Mouse (Mus musculus) telencephalon, adult 2 months (tissue): ENCODE data around the gene Sbpl.

Source experiments
- DNase-seq: peaks from one replicate; pipeline ENCODE4 v3.0.0-alpha.2; 2011; ENCODE audit warnings: low read depth, low spot score

Sbpl gene

GRCm38 (mm10) chr17:23955174-23955573, at the start of gene Sbpl:
Gene Sbpl (minus strand): TSS chr17:23955274.
- DNase-seq = no peak

- DNase-seq = no peak
Measured at GRCm38 (mm10) chr17:24004071-24004665, 49.1 kb upstream of the Sbpl start.

DNA sequence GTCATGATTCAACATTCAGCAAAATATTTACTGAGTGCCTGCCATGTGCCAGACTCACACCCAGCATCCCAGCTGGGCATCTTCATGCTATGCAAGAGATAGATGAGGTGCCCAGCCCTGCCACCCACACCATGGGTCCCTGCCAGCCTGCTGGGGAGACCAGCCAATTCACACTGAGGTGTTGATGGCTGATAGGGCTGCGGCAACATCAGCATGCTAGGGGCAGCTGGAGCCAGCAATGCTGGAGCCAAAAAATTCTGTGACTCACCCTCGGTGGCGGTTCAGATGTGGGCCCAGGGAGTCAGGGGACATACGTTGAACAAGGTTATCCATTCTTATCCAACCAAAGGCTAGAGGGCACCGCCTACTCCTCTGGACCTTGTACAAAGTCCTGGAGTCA, 45.3 kb upstream of the Sbpl start:
- DNase-seq = peak; percentile 62

DNA sequence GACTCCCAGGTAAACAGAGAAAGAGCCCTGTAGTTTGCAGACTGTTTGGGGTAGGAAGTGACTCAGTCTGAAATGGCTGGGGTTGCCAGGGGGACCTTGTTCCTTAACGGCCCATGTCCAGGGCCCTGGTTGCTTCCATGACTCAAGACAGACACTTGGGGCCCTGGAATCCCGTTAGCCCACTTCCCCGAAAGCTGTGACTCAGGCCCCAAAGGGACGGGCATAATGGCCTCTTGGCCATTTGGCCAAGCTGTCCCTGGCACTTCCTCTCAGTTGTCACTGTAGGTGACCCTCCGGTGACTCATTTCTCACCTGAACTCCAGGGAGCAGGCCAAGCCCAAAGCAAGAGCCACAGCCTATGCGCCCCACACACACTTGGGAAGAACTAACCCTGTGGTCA, 43.3 kb upstream of the Sbpl start:
- no peak for DNase-seq

DNA sequence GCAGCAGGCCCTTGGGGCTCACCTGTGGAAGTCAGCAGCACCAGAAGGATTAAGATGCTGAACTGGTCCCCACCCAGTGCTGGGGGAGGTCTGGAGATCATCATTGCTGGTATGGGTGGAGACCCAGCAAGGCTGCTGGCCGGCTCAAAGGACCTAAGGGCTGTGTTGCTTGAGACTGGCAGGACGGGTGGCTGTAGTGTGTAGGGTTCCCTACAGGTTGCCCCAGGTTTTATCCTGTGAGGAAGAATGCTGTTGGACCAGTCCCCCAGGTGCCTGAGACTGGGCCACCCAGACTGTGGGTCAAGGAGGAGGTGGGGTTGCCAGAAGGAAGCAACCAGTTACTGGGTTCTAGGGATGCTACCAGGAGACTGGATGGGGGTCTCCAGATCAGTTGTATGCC, 42.8 kb upstream of the Sbpl start, which contains the start of gene Prss22:
TSS of gene Prss22 (minus strand) at position 200 of the 400 bp plus-strand sequence.
- DNase-seq = no peak

DNA sequence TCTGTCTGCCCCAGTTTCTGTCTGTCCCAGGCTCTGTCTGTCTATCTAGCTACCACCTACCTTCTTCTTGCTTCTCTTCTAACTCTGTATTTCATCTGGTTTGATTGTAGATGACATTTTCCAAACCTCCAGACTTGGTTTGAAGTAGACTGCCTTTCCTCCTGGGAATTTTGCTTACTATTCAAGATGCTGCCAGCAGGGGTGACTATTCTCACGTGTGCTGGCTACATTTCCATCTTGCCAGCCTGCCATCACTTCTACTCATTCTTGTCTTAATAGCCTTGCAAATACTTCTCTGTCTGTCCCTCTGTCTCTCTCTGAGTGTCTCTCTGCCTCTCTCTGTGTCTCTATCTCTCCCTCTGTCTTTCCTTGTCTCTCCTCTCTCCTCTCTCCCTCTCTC, 40.3 kb upstream of the Sbpl start:
- no peak for DNase-seq

GRCm38 (mm10) chr17:23994667-23995066, 39.6 kb upstream of the Sbpl start:
- no peak for DNase-seq

DNA sequence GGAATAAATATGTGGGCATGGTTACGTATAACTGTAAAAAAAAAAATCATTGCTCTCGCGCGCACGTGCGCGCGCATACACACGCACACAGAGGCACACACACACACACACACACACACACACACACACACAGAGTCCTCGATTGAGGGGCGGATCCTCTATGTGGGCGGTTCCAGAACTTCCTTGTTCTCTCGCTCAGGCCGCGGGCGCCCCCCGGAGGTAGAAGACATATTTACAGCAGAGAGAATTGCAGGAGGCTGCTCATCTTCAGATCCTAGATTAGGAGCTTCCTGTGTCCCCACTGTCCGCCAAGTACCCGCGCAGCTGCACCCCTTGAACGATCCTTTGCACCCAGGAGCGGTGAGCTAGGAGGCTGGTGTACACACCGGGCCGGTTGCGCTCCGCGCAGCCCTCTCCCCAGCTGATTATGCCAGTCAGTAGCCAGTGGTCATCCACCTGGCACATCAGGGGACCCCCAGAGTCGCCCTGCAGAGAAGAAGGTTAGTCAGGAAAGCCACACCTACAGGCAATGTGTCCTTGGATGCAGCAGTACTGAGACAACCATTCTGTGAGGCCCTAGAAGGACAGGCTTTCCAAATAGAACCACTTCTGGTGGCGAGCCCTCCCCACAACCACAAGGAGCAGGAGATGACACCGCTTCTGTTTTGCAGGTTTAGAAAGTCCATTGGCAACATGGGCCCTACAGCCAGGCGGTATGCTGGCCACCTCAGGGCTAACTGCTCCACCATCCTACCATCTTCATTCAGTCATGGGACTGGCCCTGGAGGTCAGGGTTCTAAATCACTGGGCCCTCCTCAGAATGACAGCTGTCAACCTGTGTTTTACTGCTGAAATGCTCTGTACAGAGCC, 38.7 kb upstream of the Sbpl start:
- DNase-seq = peak; percentile 83

DNA sequence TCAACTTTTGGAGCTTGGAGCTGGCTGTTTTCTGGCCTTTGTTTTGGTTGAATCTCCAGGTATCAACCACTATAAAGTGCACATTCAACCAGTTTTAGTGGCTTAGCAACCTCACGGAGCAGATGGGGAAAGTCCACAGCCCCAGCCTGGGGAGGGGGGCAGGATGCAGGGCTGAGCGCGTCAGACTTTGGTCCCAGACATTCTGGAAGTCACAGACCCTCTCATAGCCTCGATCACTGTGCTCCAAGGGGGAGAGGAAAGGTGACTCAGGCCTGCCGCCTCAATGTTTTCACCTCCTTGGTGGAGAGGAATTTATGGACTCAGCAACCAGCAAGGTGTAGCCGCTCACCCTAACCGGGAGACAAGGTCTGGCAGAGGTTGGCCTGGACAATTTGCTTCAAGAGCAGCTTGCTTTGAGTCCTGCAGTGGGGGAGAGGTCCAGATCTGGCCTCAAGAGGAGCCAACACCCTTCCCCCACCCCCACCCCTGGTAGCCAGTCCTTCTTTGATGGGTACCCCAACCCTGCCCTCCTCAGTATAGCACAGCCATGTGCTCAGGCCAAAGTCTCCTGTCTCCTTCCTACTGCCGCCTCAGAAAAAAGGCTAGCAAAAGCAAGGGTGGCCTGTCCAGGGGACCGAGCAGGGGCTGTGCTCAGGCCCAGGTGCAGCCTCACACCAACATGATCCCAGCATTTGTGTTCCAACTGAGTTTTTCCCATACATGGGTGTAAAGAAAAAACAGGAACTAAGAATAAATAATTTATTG, 37.9 kb upstream of the Sbpl start:
- DNase-seq = no peak

DNA sequence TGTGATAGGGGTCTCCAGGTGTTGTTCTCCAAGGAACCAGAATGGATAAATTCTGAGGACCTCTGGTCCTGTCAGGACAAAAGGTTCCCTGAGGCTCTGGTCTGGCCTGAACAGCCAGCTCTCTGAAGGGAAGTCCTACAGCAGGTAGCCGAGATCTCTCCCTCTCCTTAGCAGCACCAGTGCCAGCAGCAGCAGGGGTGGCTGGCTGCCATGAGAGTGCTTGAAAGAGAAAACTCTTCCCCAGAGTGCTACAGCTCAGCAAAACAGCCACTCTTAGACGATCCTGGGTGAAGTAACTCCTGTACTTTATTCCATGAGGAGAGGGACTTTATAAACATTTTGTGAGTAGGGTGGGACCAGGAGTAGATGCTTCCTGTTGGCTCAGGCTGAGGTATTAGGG, 34.7 kb upstream of the Sbpl start:
- no peak for DNase-seq

GRCm38 (mm10) chr17:23984989-23985388, 29.9 kb upstream of the Sbpl start:
- no peak for DNase-seq

- no peak for DNase-seq
Measured at GRCm38 (mm10) chr17:23982912-23983311, 27.8 kb upstream of the Sbpl start.

DNA sequence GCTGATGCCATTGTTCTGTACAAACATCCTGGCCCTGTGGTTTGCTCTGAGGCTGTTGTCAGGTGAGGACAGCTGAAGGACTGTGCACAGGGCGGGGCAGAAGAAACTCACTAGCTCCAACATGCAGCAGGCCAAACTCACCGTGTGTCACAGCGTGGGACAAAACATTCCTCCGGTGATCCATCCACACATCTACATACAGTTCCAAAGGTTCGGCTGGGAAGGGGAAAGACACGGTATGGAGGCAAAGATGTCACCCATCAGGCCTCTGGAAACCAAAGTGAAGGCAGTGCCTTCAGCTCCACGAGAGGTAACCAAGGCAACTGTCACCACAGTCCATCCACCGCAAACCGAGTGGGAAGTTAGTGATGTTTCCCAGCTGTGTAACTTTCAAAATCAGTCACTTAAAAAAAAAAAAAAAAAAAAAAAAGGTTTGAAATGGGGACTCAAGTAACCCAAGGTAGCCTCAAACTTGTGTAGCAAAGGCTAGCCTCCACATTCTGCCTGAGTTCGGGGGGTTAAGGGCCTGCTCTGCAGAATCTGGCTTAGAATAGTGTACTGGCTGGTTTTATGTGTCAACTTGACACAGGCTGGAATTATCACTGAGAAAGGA, 25.3 kb upstream of the Sbpl start, which contains the start of gene Prss30:
TSS of gene Prss30 (minus strand) at position 270 of the 613 bp plus-strand sequence.
- no peak for DNase-seq

- DNase-seq = no peak
Measured at GRCm38 (mm10) chr17:23979471-23979870, 24.4 kb upstream of the Sbpl start.

GRCm38 (mm10) chr17:23976665-23977064, 21.6 kb upstream of the Sbpl start:
- DNase-seq = no peak

DNA sequence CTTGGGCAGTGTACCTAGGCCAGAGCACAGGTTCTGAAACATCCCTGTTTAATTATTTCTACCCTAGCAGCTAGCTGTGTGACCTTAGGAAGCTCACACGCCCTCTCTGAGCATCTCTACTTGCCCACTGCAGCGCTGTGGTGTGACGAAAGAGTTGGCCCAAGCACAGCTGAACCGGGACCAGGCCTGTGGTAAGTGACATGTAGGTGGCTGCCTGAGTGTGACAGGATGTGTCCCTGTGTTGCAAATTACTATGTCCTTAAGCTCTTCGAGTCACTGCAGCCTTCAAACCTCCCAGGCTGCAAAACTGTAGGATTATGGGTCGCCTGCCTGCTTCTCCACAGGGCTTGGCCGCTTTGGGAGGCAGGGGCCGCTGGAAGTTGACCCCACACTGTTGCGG, 16.2 kb upstream of the Sbpl start:
- no peak for DNase-seq

DNA sequence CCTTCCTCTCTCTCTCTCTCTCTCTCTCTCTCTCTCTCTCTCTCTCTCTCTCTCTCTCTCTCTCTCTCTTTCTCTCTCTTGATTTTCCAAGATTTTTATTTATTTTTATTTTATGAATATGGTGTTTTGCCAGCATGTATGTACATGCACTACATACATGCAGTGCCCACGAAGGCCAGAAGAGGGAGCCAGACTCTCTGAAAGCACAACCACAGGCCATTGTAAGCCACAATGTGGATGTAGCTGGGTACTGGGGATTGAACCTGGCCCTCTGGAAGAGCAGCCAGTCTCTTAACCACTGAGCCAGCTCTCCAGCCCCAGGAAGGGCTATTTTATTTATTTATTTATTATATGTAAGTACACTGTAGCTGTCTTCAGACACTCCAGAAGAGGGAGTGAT, 14.2 kb upstream of the Sbpl start:
- no peak for DNase-seq

- no peak for DNase-seq
Measured at GRCm38 (mm10) chr17:23968780-23969179, 13.7 kb upstream of the Sbpl start.

- no peak for DNase-seq
Measured at GRCm38 (mm10) chr17:23966658-23967401, 11.8 kb upstream of the Sbpl start.

GRCm38 (mm10) chr17:23965805-23966425, 10.8 kb upstream of the Sbpl start:
- DNase-seq = no peak
